Mouse (Mus musculus): ENCODE data around the gene Ormdl1.
"Not testable (repeated sequence)": the region's sequence is repeated elsewhere in the genome, so short reads cannot be mapped to it uniquely, and the experiment has no call there.

Gene Ormdl1

GRCm38 (mm10) chr1:53296581-53297383 lies at the start of gene Ormdl1, which contains the start of the genes Pms1 and Gm28778:
Gene Ormdl1 (plus strand): TSS chr1:53297095.
Gene Pms1 (minus strand): TSS chr1:53297018.
Gene Gm28778 (plus strand): TSS chr1:53297111.
- DNase-seq, result peak; percentile 95

GRCm38 (mm10) chr1:53264958-53265612 lies 31.8 kb upstream of the Ormdl1 start:
- DNase-seq, result not testable (repeated sequence)

- no peak for DNase-seq
Measured at GRCm38 (mm10) chr1:53269901-53270300, 27.0 kb upstream of the Ormdl1 start.

GRCm38 (mm10) chr1:53272646-53273045 lies 24.2 kb upstream of the Ormdl1 start:
- peak; percentile 13 for DNase-seq

GRCm38 (mm10) chr1:53291197-53291596 lies 5.7 kb upstream of the Ormdl1 start:
- no peak for DNase-seq

- no peak for DNase-seq
Measured at GRCm38 (mm10) chr1:53300506-53300905, 3.6 kb downstream of the Ormdl1 start.

GRCm38 (mm10) chr1:53312989-53313967 lies 16.4 kb downstream of the Ormdl1 start, which contains the start of gene Osgepl1:
Gene Osgepl1 (plus strand): TSS chr1:53313624.
- DNase-seq, result peak; percentile 88

GRCm38 (mm10) chr1:53321662-53322344 lies 24.9 kb downstream of the Ormdl1 start:
- no peak for DNase-seq

- no peak for DNase-seq
Measured at GRCm38 (mm10) chr1:53323254-53323653, 26.4 kb downstream of the Ormdl1 start.

- DNase-seq, result no peak
Measured at GRCm38 (mm10) chr1:53324277-53324676, 27.4 kb downstream of the Ormdl1 start.

GRCm38 (mm10) chr1:53324827-53325494 lies 28.1 kb downstream of the Ormdl1 start:
- no peak for DNase-seq

- DNase-seq, result not testable (repeated sequence)
Measured at GRCm38 (mm10) chr1:53333527-53333926, 36.6 kb downstream of the Ormdl1 start.

- DNase-seq, result no peak
Measured at GRCm38 (mm10) chr1:53335465-53335864, 38.6 kb downstream of the Ormdl1 start.

- DNase-seq, result not testable (repeated sequence)
Measured at GRCm38 (mm10) chr1:53337403-53337802, 40.5 kb downstream of the Ormdl1 start.

- DNase-seq, result no peak
Measured at GRCm38 (mm10) chr1:53341071-53341470, 44.2 kb downstream of the Ormdl1 start.

- peak; percentile 97 for DNase-seq
Measured at GRCm38 (mm10) chr1:53352327-53353261, 55.7 kb downstream of the Ormdl1 start, which contains the start of the genes Asdurf, Gm28551 and Asnsd1. Gene Asdurf (minus strand): TSS chr1:53352619. Gene Gm28551 (minus strand): TSS chr1:53352667. Gene Asnsd1 (minus strand): TSS chr1:53352752.

GRCm38 (mm10) chr1:53358988-53359387 lies 62.1 kb downstream of the Ormdl1 start:
- DNase-seq, result no peak
